Mouse (Mus musculus) cerebellum, postnatal 25 days (tissue): ENCODE data around the gene Armc6.

Source experiments
- DNase-seq, 2 experiments: peaks; one replicate each; pipeline ENCODE4 v3.0.0; 2021; ENCODE audit warnings: mixed read lengths in 2 of 2

Gene Armc6

GRCm38 (mm10) chr8:70234080-70234780 is at the start of gene Armc6, which contains the start of gene Sugp2:
Armc6 (minus strand) TSS chr8:70234466.
Sugp2 (plus strand) TSS chr8:70234226.
- peak; percentile 97 to 98 for DNase-seq

GRCm38 (mm10) chr8:70283136-70284077 is 49.1 kb upstream of the Armc6 start:
- DNase-seq: peak in 1 of 2 experiments; percentile 40

- peak; percentile 65 to 81 for DNase-seq
These were observed 48.4 kb upstream of the Armc6 start, which contains the start of gene Homer3 for GRCm38 (mm10) chr8:70282603-70283135. Homer3 (plus strand) TSS chr8:70282827.

GRCm38 (mm10) chr8:70281001-70281400 is 46.7 kb upstream of the Armc6 start:
- DNase-seq: no peak

GRCm38 (mm10) chr8:70279266-70279665 is 45.0 kb upstream of the Armc6 start:
- no peak for DNase-seq

- no peak for DNase-seq
These were observed 43.9 kb upstream of the Armc6 start for GRCm38 (mm10) chr8:70278175-70278574.

GRCm38 (mm10) chr8:70276476-70276875 is 42.2 kb upstream of the Armc6 start:
- DNase-seq: no peak

- DNase-seq: no peak
These were observed 40.1 kb upstream of the Armc6 start for GRCm38 (mm10) chr8:70274350-70274749.

GRCm38 (mm10) chr8:70272949-70273348 is 38.7 kb upstream of the Armc6 start:
- no peak for DNase-seq

GRCm38 (mm10) chr8:70268799-70269565 is 34.7 kb upstream of the Armc6 start:
- no peak for DNase-seq

GRCm38 (mm10) chr8:70268311-70268710 is 34.0 kb upstream of the Armc6 start:
- peak; percentile 47 to 55 for DNase-seq

GRCm38 (mm10) chr8:70267674-70268073 is 33.4 kb upstream of the Armc6 start:
- no peak for DNase-seq

GRCm38 (mm10) chr8:70259043-70259442 is 24.8 kb upstream of the Armc6 start:
- DNase-seq: no peak

GRCm38 (mm10) chr8:70258600-70258999 is 24.3 kb upstream of the Armc6 start:
- DNase-seq: no peak

GRCm38 (mm10) chr8:70257456-70257855 is 23.2 kb upstream of the Armc6 start:
- peak; percentile 61 to 75 for DNase-seq

- DNase-seq: no peak
These were observed 20.4 kb upstream of the Armc6 start for GRCm38 (mm10) chr8:70254628-70255027.

- DNase-seq: no peak
These were observed 13.6 kb upstream of the Armc6 start for GRCm38 (mm10) chr8:70247841-70248240.

GRCm38 (mm10) chr8:70246622-70247021 is 12.4 kb upstream of the Armc6 start:
- no peak for DNase-seq

- no peak for DNase-seq
These were observed 6.4 kb upstream of the Armc6 start for GRCm38 (mm10) chr8:70240642-70241041.

GRCm38 (mm10) chr8:70237842-70238241 is 3.6 kb upstream of the Armc6 start:
- no peak for DNase-seq

- DNase-seq: no peak
These were observed 489 bp upstream of the Armc6 start for GRCm38 (mm10) chr8:70234781-70235128.

GRCm38 (mm10) chr8:70233606-70234005 is 660 bp downstream of the Armc6 start:
- no peak for DNase-seq

GRCm38 (mm10) chr8:70230837-70231236 is 3.4 kb downstream of the Armc6 start:
- no peak for DNase-seq
